Mouse (Mus musculus): ENCODE data around the gene Mei1. TPM values are rescaled to one million over a fixed set of nuclear protein-coding genes. Genes with fewer than 3 reads are reported as not detected.
A peak's percentile ranks its signal among the peaks of the same experiment; 100 is the strongest.

Gene Mei1
- not detected in 2 replicates for polyA plus RNA-seq (2011; ENCODE audit: insufficient read depth, insufficient read length, low replicate concordance, missing spikeins)

DNA sequence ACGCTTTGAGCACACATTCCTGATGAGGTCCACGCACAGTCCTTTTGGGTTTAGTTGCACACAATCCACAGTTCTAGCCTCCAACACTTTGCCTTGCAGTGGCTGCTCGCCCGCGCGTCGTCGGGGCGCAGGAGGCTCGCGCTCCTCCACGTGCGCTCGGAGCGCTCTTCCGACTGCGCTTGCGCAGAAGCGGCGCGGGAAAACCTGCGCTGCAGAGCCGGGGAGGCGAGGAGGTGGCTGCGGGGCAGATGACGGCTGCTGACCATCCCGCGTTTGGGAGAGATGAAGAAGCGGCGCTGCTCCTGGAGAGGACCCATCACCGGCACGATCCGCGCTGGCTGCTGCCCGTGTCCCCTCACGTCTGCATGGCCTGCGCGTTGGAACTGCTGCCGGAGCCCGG is at the start of gene Mei1:
Mei1 (plus strand) TSS at position 99 of the 400 bp plus-strand sequence.
- Histone ChIP-seq H3K27ac (ENCODE audit: control insufficient read depth, insufficient read depth, low read depth, low read length, poor library complexity) (no peak within 1 kb of the TSS), H3K4me3 (replicated peaks; ENCODE audit: control insufficient read depth, low read depth, low read length) (no peak within 1 kb of the TSS), H3K4me1 (ENCODE audit: control insufficient read depth, insufficient read depth, low read length) (no peaks in the 10 kb centered on the region)
- TF ChIP-seq POLR2A (IDR thresholded peaks at IDR 0.05; ENCODE audit: borderline replicate concordance, control insufficient read depth, low read depth, low read length) = no peak
- no peak for TF ChIP-seq CTCF (IDR thresholded peaks at IDR 0.05; ENCODE audit: control insufficient read depth, insufficient read depth, low read length)
- WGBS = 32% methylated on average over 40 of the region's 40 CpGs

- no peak for TF ChIP-seq CTCF (IDR thresholded peaks at IDR 0.05; ENCODE audit: control insufficient read depth, insufficient read depth, low read length)
- 0 out of 2 replicates have a peak, but pooled peaks have one; percentile 14 for TF ChIP-seq POLR2A (IDR thresholded peaks at IDR 0.05; ENCODE audit: borderline replicate concordance, control insufficient read depth, low read depth, low read length)
- H3K4me3 ChIP-seq (replicated peaks; ENCODE audit: control insufficient read depth, low read depth, low read length) = peak overlapping the region; percentile 16
- 40% methylated on average over 13 of the region's 13 CpGs for WGBS
- H3K4me1 ChIP-seq (ENCODE audit: control insufficient read depth, insufficient read depth, low read length) = no peaks in the 10 kb centered on the region; the same call in 1 of the 2 replicates
- H3K27ac ChIP-seq (ENCODE audit: control insufficient read depth, insufficient read depth, low read depth, low read length, poor library complexity) = peak overlapping the region; percentile 67
Observed at GRCm38 (mm10) chr15:82022535-82023088, 47.2 kb upstream of the Mei1 start.

GRCm38 (mm10) chr15:82023965-82024635 is 45.7 kb upstream of the Mei1 start:
- TF ChIP-seq POLR2A (IDR thresholded peaks at IDR 0.05; ENCODE audit: borderline replicate concordance, control insufficient read depth, low read depth, low read length) (no peak), CTCF (IDR thresholded peaks at IDR 0.05; ENCODE audit: control insufficient read depth, insufficient read depth, low read length) (no peak)
- Histone ChIP-seq H3K4me1 (ENCODE audit: control insufficient read depth, insufficient read depth, low read length) (no peaks in the 10 kb centered on the region; the same call in 1 of the 2 replicates), H3K4me3 (replicated peaks; ENCODE audit: control insufficient read depth, low read depth, low read length) (no peak overlapping the region), H3K27ac (ENCODE audit: control insufficient read depth, insufficient read depth, low read depth, low read length, poor library complexity) (no peak overlapping the region)
- WGBS = 68% methylated on average over 6 of the region's 6 CpGs

DNA sequence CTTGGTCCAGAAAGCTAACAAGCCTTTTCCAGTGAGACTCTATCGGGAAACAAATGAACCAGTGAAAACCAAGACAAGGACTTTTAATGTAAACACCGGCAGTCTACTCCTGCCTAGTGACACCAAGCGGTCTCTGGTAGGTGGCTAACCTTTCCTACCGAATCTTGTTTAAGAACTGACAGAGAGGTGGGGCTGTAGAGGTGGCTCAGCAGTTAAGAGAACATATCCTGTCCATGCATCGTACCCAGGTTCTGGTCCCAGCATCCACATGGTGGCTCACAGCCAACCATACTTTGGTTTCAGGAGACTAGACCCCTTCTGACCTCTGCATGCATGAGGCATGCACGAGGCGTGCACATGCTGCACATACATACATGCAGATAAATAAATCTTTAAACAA is 42.5 kb upstream of the Mei1 start:
- TF ChIP-seq POLR2A (IDR thresholded peaks at IDR 0.05; ENCODE audit: borderline replicate concordance, control insufficient read depth, low read depth, low read length) (no peak), CTCF (IDR thresholded peaks at IDR 0.05; ENCODE audit: control insufficient read depth, insufficient read depth, low read length) (no peak)
- Histone ChIP-seq H3K4me1 (ENCODE audit: control insufficient read depth, insufficient read depth, low read length) (no peaks in the 10 kb centered on the region; the same call in 1 of the 2 replicates), H3K4me3 (replicated peaks; ENCODE audit: control insufficient read depth, low read depth, low read length) (no peak overlapping the region), H3K27ac (ENCODE audit: control insufficient read depth, insufficient read depth, low read depth, low read length, poor library complexity) (peak overlapping the region; percentile 62)
- WGBS = 75% methylated on average over 7 of the region's 7 CpGs

DNA sequence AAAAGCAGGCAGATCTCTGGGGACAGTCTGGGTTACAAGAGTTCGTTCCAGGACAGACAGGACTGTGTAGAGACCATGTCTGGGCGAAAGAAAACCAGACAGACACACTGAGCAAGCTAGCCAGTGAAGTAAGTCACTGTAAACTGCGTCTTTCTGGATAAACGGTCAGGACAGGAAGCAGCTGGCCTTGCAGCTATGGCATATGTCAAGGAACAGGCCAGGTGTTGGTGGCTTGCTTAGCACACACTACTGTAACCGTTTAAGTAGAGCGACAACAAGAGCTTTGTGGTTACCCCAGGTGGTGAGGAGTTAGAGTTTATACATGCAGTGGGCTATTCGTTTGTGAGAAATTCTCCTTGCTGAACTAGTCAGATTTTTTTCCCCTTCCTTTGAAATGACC is 42.1 kb upstream of the Mei1 start:
- Histone ChIP-seq H3K27ac (ENCODE audit: control insufficient read depth, insufficient read depth, low read depth, low read length, poor library complexity) (peak overlapping the region; percentile 62), H3K4me3 (replicated peaks; ENCODE audit: control insufficient read depth, low read depth, low read length) (no peak overlapping the region), H3K4me1 (ENCODE audit: control insufficient read depth, insufficient read depth, low read length) (no peaks in the 10 kb centered on the region; the same call in 1 of the 2 replicates)
- 42% methylated on average over 7 of the region's 7 CpGs for WGBS
- no peak for TF ChIP-seq CTCF (IDR thresholded peaks at IDR 0.05; ENCODE audit: control insufficient read depth, insufficient read depth, low read length)
- no peak for TF ChIP-seq POLR2A (IDR thresholded peaks at IDR 0.05; ENCODE audit: borderline replicate concordance, control insufficient read depth, low read depth, low read length)

DNA sequence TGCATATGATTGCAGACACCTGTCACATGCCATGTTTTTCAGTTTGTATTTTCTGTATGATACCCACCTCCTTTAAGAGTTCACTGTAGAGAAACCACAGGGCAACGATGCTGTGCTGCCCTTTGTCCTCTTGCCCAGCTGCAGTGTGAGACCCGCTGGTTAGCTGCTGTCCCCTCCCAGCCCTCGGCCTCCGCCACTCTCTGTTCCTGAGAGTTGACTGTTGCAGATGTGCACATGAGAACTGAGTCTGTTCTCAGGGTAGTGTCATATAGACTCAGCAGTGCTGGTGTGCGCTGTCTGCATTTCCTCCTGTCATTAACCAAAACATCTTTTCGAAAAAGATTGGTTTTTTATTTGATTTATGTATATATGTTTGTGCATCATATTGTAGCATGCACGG is 37.4 kb upstream of the Mei1 start:
- Histone ChIP-seq H3K4me1 (ENCODE audit: control insufficient read depth, insufficient read depth, low read length) (no peaks in the 10 kb centered on the region; the same call in 1 of the 2 replicates), H3K4me3 (replicated peaks; ENCODE audit: control insufficient read depth, low read depth, low read length) (no peak overlapping the region), H3K27ac (ENCODE audit: control insufficient read depth, insufficient read depth, low read depth, low read length, poor library complexity) (no peak overlapping the region)
- WGBS = 75% methylated on average over 7 of the region's 7 CpGs
- TF ChIP-seq CTCF (IDR thresholded peaks at IDR 0.05; ENCODE audit: control insufficient read depth, insufficient read depth, low read length) (no peak), POLR2A (IDR thresholded peaks at IDR 0.05; ENCODE audit: borderline replicate concordance, control insufficient read depth, low read depth, low read length) (no peak)

- WGBS = 91% methylated on average over 4 of the region's 4 CpGs
- H3K4me3 ChIP-seq (replicated peaks; ENCODE audit: control insufficient read depth, low read depth, low read length) = no peak within 1 kb of the TSS
- TF ChIP-seq POLR2A (IDR thresholded peaks at IDR 0.05; ENCODE audit: borderline replicate concordance, control insufficient read depth, low read depth, low read length) (no peak), CTCF (IDR thresholded peaks at IDR 0.05; ENCODE audit: control insufficient read depth, insufficient read depth, low read length) (no peak)
Observed at GRCm38 (mm10) chr15:82033762-82034161, 36.0 kb upstream of the Mei1 start, which contains the start of gene Desi1. Gene Desi1, minus strand, starts transcription at chr15:82033862.

GRCm38 (mm10) chr15:82035904-82036689 is 33.7 kb upstream of the Mei1 start:
- Histone ChIP-seq H3K4me3 (replicated peaks; ENCODE audit: control insufficient read depth, low read depth, low read length) (no peak overlapping the region), H3K4me1 (ENCODE audit: control insufficient read depth, insufficient read depth, low read length) (no peaks in the 10 kb centered on the region), H3K27ac (ENCODE audit: control insufficient read depth, insufficient read depth, low read depth, low read length, poor library complexity) (no peak overlapping the region)
- TF ChIP-seq POLR2A (IDR thresholded peaks at IDR 0.05; ENCODE audit: borderline replicate concordance, control insufficient read depth, low read depth, low read length) = no peak
- no peak for TF ChIP-seq CTCF (IDR thresholded peaks at IDR 0.05; ENCODE audit: control insufficient read depth, insufficient read depth, low read length)
- WGBS = 71% methylated on average over 12 of the region's 12 CpGs

More at GRCm38 (mm10) chr15:82033762-82034161, 36.0 kb upstream of the Mei1 start, which contains the start of gene Desi1:
- no peak within 1 kb of the TSS for H3K27ac ChIP-seq (ENCODE audit: control insufficient read depth, insufficient read depth, low read depth, low read length, poor library complexity)
- H3K4me1 ChIP-seq (ENCODE audit: control insufficient read depth, insufficient read depth, low read length) = no peaks in the 10 kb centered on the region; the same call in 1 of the 2 replicates

Data from bone marrow, adult 2 months (tissue).